Mouse (Mus musculus) CH12.LX (cell line): Measurements from ENCODE around the gene Hspa12a. TPM values are rescaled to one million over a fixed set of nuclear protein-coding genes. Genes with fewer than 3 reads are reported as not detected.

Experiments used
- DNase-seq: peaks from one replicate; pipeline ENCODE4 v3.0.0-alpha.2; 2013; ENCODE audit errors: extremely low read depth
- H3K27ac ChIP-seq: 2 replicates; pipeline ENCODE4 v1.5.1; 2012; ENCODE audit warnings: low read depth, mild to moderate bottlenecking, control low read depth, moderate library complexity; ENCODE audit not compliant: insufficient read depth
- H3K27me3 ChIP-seq: replicated peaks from 2 replicates; pipeline ENCODE3; 2012; ENCODE audit warnings: inconsistent platforms
- H3K36me3 ChIP-seq, 2 experiments: replicated peaks in 1 of 2; 2 replicates each; pipeline versions ENCODE3 to v1.6.1; 2012; ENCODE audit warnings: inconsistent platforms in 1 of 2, low read length in 1 of 2, mild to moderate bottlenecking in 1 of 2, mixed read lengths in 1 of 2, moderate library complexity in 1 of 2; ENCODE audit not compliant: control insufficient read depth in 1 of 2, insufficient read depth in 1 of 2
- H3K4me1 ChIP-seq, 2 experiments: 2 replicates each; pipeline ENCODE4 v1.6.1; 2012; ENCODE audit warnings: inconsistent platforms in 1 of 2, moderate library complexity in 1 of 2; ENCODE audit not compliant: insufficient read depth in 2 of 2, control insufficient read depth in 1 of 2
- H3K4me2 ChIP-seq: 2 replicates; pipeline ENCODE4 v1.6.1; 2012; ENCODE audit warnings: low read depth, mild to moderate bottlenecking, control low read depth; ENCODE audit not compliant: poor library complexity, insufficient read depth, severe bottlenecking
- H3K4me3 ChIP-seq, 3 experiments: fragments of 150-350 bp in 1 of 3; sonication (generic) in 1 of 3; replicated peaks in 1 of 3; 2 replicates each; pipeline versions ENCODE3 to v1.5.1; 2011 to 2012; ENCODE audit warnings: low read depth in 2 of 3, low read length in 2 of 3, mild to moderate bottlenecking in 2 of 3, moderate library complexity in 2 of 3, control low read depth in 1 of 3, improper control_type of control experiment in 1 of 3, inconsistent platforms in 1 of 3, mixed read lengths in 1 of 3; ENCODE audit not compliant: poor library complexity in 1 of 3
- H3K79me2 ChIP-seq: replicated peaks from 2 replicates; pipeline ENCODE4 v1.6.1; 2012; ENCODE audit warnings: mild to moderate bottlenecking, moderate library complexity; ENCODE audit not compliant: control insufficient read depth, poor library complexity, insufficient read depth, severe bottlenecking; ENCODE audit errors: extremely low read depth
- H3K9ac ChIP-seq: 2 replicates; pipeline ENCODE4 v1.6.1; 2012; ENCODE audit warnings: low read depth, mild to moderate bottlenecking, control low read depth, moderate library complexity; ENCODE audit not compliant: insufficient read depth
- H3K9me3 ChIP-seq: replicated peaks from 2 replicates; pipeline ENCODE3; 2012; ENCODE audit warnings: low read length, inconsistent platforms, mixed read lengths
- CHD2 ChIP-seq: IDR thresholded peaks from 2 replicates; pipeline ENCODE4 v1.6.1; 2011; ENCODE audit warnings: low read length, improper control_type of control experiment
- EP300 ChIP-seq: IDR thresholded peaks from 2 replicates; pipeline ENCODE4 v1.6.1; 2011; ENCODE audit warnings: low read length, improper control_type of control experiment
- ETS1 ChIP-seq: conservative IDR thresholded peaks from 2 replicates; pipeline ENCODE4 v1.6.1; 2012; ENCODE audit warnings: low read depth, mild to moderate bottlenecking, inconsistent platforms, low read length, improper control_type of control experiment, moderate library complexity
- JUN ChIP-seq: IDR thresholded peaks from 2 replicates; pipeline ENCODE4 v1.6.1; 2011; ENCODE audit warnings: low read depth, mild to moderate bottlenecking, low read length, improper control_type of control experiment, moderate library complexity; ENCODE audit not compliant: insufficient read depth
- JUND ChIP-seq: conservative IDR thresholded peaks from 2 replicates; pipeline ENCODE4 v1.6.1; 2011; ENCODE audit warnings: low read depth, low read length, improper control_type of control experiment
- MAFK ChIP-seq: IDR thresholded peaks from 2 replicates; pipeline ENCODE4 v1.6.1; 2011; ENCODE audit warnings: low read length, improper control_type of control experiment; ENCODE audit not compliant: insufficient replicate concordance
- MAX ChIP-seq: IDR thresholded peaks from 2 replicates; pipeline ENCODE4 v1.6.1; 2011; ENCODE audit warnings: low read length, improper control_type of control experiment
- MAZ ChIP-seq: IDR thresholded peaks from 2 replicates; pipeline ENCODE4 v1.6.1; 2012; ENCODE audit warnings: low read depth, mild to moderate bottlenecking, inconsistent platforms, low read length, improper control_type of control experiment, moderate library complexity
- MXI1 ChIP-seq: IDR thresholded peaks from 2 replicates; pipeline ENCODE4 v1.6.1; 2011; ENCODE audit warnings: mild to moderate bottlenecking, low read depth, low read length, improper control_type of control experiment
- NELFE ChIP-seq: IDR thresholded peaks from 2 replicates; pipeline ENCODE4 v1.6.1; 2011; ENCODE audit warnings: low read depth, low read length, improper control_type of control experiment
- NRF1 ChIP-seq: IDR thresholded peaks from 2 replicates; pipeline ENCODE4 v1.6.1; 2014; ENCODE audit warnings: low read depth, mild to moderate bottlenecking, inconsistent platforms, low read length, improper control_type of control experiment, moderate library complexity
- POLR2A ChIP-seq: IDR thresholded peaks from 2 replicates; pipeline ENCODE4 v1.6.1; 2011; ENCODE audit warnings: low read depth, mild to moderate bottlenecking, improper control_type of control experiment, low read length
- RAD21 ChIP-seq: IDR thresholded peaks from 2 replicates; pipeline ENCODE4 v1.6.1; 2011; ENCODE audit warnings: low read depth, mild to moderate bottlenecking, low read length, improper control_type of control experiment, moderate library complexity
- RCOR1 ChIP-seq: conservative IDR thresholded peaks from 2 replicates; pipeline ENCODE4 v1.6.1; 2012; ENCODE audit warnings: low read depth, mild to moderate bottlenecking, inconsistent platforms, low read length, improper control_type of control experiment
- TCF12 ChIP-seq: IDR thresholded peaks from 2 replicates; pipeline ENCODE4 v1.6.1; 2014; ENCODE audit warnings: low read depth, mild to moderate bottlenecking, inconsistent platforms, low read length, improper control_type of control experiment
- USF1 ChIP-seq: IDR thresholded peaks from 2 replicates; pipeline ENCODE4 v1.6.1; 2014; ENCODE audit warnings: low read depth, mild to moderate bottlenecking, inconsistent platforms, low read length, improper control_type of control experiment
- ZC3H11A ChIP-seq: IDR thresholded peaks from 2 replicates; pipeline ENCODE4 v1.6.1; 2012; ENCODE audit warnings: low read depth, mild to moderate bottlenecking, inconsistent platforms, low read length, improper control_type of control experiment
- ZMIZ1 ChIP-seq: IDR thresholded peaks from 2 replicates; pipeline ENCODE4 v1.6.1; 2012; ENCODE audit warnings: low read depth, mild to moderate bottlenecking, inconsistent platforms, low read length, improper control_type of control experiment
- ZNF384 ChIP-seq: IDR thresholded peaks from 2 replicates; pipeline ENCODE4 v1.6.1; 2012; ENCODE audit warnings: low read depth, low read length, improper control_type of control experiment, inconsistent platforms
- dilution Hi-C: fragments of 300-500 bp; cut with MboI; formaldehyde crosslinking; loops from 2 replicates; pipeline ENCODE4 v1.14.3; 2020; ENCODE audit warnings: low sequenced_read_pairs; ENCODE audit not compliant: extremely low pct_unique_long_range_greater_than_20kb, extremely low pct_ligation_motif_present
- in situ Hi-C: fragments of 300-500 bp; cut with MboI; formaldehyde crosslinking; loops from 3 replicates; pipeline ENCODE4 v1.14.3; 2019; ENCODE audit warnings: low sequenced_read_pairs, low pct_ligation_motif_present, low pct_unique_long_range_greater_than_20kb, mixed read lengths
- polyA plus RNA-seq: library from polyadenylated mRNA; unstranded; fragments of >175 nt; gene quantifications from 2 replicates; pipeline ENCODE4 v1.2.1, GENCODE M21; 2012; ENCODE audit warnings: low read depth; ENCODE audit not compliant: insufficient read length
- total RNA-seq, 2 experiments: library from RNA; depleted of rRNA; stranded (reverse); fragments of 300-350 nt in 1 of 2; fragments of >200 nt in 1 of 2; gene quantifications; 2 replicates each; pipeline ENCODE4 v1.2.3; 2012 to 2014

The Hspa12a gene
- total and polyA plus RNA-seq, 3 experiments = 1.4 to 1.9 (median 1.4) TPM

- Histone ChIP-seq H3K9me3 (no peaks in the 10 kb centered on the region), H3K27ac (no peak overlapping the region), H3K4me2 (no peak overlapping the region), H3K4me1 (peaks cover 5 to 28% of the 10 kb centered on the region in 2 experiments; a peak in 2 of 4 replicates), H3K4me3 (no peak overlapping the region), H3K79me2 (no peaks in the 10 kb centered on the region), H3K36me3 (no peaks in the 10 kb centered on the region), H3K27me3 (no peaks in the 10 kb centered on the region), H3K9ac (no peak overlapping the region)
- DNase-seq = no peak
- in situ Hi-C loops (no loop called here), dilution Hi-C loops (no loop called here)
- TF ChIP-seq JUND (no peak), TCF12 (no peak), NRF1 (no peak)
Measured at GRCm38 (mm10) chr19:58810536-58810935, 132.9 kb downstream of the Hspa12a start.

GRCm38 (mm10) chr19:58808864-58809263 is 134.6 kb downstream of the Hspa12a start:
- Histone ChIP-seq H3K4me1 (peaks cover 5 to 28% of the 10 kb centered on the region in 2 experiments; a peak in 2 of 4 replicates), H3K27ac (no peak overlapping the region), H3K36me3 (no peaks in the 10 kb centered on the region), H3K27me3 (no peaks in the 10 kb centered on the region), H3K4me2 (no peak overlapping the region), H3K9me3 (peaks cover 2% of the 10 kb centered on the region), H3K79me2 (no peaks in the 10 kb centered on the region), H3K4me3 (no peak overlapping the region), H3K9ac (no peak overlapping the region)
- TF ChIP-seq ETS1 = no peak
- no peak for TF ChIP-seq ZMIZ1
- TF ChIP-seq POLR2A = no peak
- no peak for TF ChIP-seq CHD2
- TF ChIP-seq ZNF384 = no peak
- no peak for TF ChIP-seq RCOR1
- no peak for TF ChIP-seq NELFE
- TF ChIP-seq JUN = no peak
- TF ChIP-seq MAFK = no peak
- no peak for TF ChIP-seq MXI1
- no peak for TF ChIP-seq RAD21
- no peak for TF ChIP-seq EP300
- TF ChIP-seq USF1 = no peak
- TF ChIP-seq MAZ = no peak
- no peak for TF ChIP-seq TCF12
- no peak for TF ChIP-seq ZC3H11A
- no peak for TF ChIP-seq MAX
- DNase-seq = no peak
- in situ Hi-C loops = no loop called here
- dilution Hi-C loops = no loop called here
